Mouse (Mus musculus): Measurements from ENCODE around the gene Ptprn. TPM values are rescaled to one million over a fixed set of nuclear protein-coding genes. Genes with fewer than 3 reads are reported as not detected.
A peak's percentile ranks its signal among the peaks of the same experiment; 100 is the strongest.
"Not testable (repeated sequence)": the region's sequence is repeated elsewhere in the genome, so short reads cannot be mapped to it uniquely, and the experiment has no call there.

The Ptprn gene
- polyA plus RNA-seq, 1 experiment from 2014 or later: 0.54 TPM

GRCm38 (mm10) chr1:75244175-75244826 is 20.0 kb downstream of the Ptprn start:
- Histone ChIP-seq H3K4me2 (replicated peaks; ENCODE audit: low read depth, low read length) (no peak overlapping the region), H3K4me1 (ENCODE audit: insufficient read depth, low read length) (peaks cover 11% of the 10 kb centered on the region), H3K27ac (ENCODE audit: low read length) (no peak overlapping the region), H3K36me3 (ENCODE audit: insufficient read depth, low read length) (peaks cover 24% of the 10 kb centered on the region), H3K4me3 (ENCODE audit: low read length) (no peak overlapping the region), H3K9ac (replicated peaks; ENCODE audit: low read length) (no peak overlapping the region), H3K9me3 (ENCODE audit: low read length) (no peaks in the 10 kb centered on the region), H3K27me3 (ENCODE audit: insufficient read depth, low read length) (no peaks in the 10 kb centered on the region)
- ATAC-seq (ENCODE audit: low FRiP score, low TSS enrichment): peak; percentile 29
- 89% methylated on average over 12 of the region's 12 CpGs for WGBS

GRCm38 (mm10) chr1:75243411-75243810 is 20.9 kb downstream of the Ptprn start:
- ATAC-seq (ENCODE audit: low FRiP score, low TSS enrichment): no peak
- 90% methylated on average over 14 of the region's 14 CpGs for WGBS

GRCm38 (mm10) chr1:75239591-75239990 is 24.7 kb downstream of the Ptprn start:
- no peaks in the 10 kb centered on the region for H3K27me3 ChIP-seq (ENCODE audit: insufficient read depth, low read length)
- WGBS: 83% methylated on average over 10 of the region's 10 CpGs
- ATAC-seq (ENCODE audit: low FRiP score, low TSS enrichment): no peak

More at GRCm38 (mm10) chr1:75243411-75243810, 20.9 kb downstream of the Ptprn start:
- Histone ChIP-seq H3K27ac (ENCODE audit: low read length) (no peak overlapping the region), H3K4me1 (ENCODE audit: insufficient read depth, low read length) (peaks cover 8% of the 10 kb centered on the region), H3K4me2 (replicated peaks; ENCODE audit: low read depth, low read length) (no peak overlapping the region), H3K36me3 (ENCODE audit: insufficient read depth, low read length) (peaks cover 24% of the 10 kb centered on the region), H3K27me3 (ENCODE audit: insufficient read depth, low read length) (no peaks in the 10 kb centered on the region), H3K9me3 (ENCODE audit: low read length) (no peaks in the 10 kb centered on the region), H3K4me3 (ENCODE audit: low read length) (no peak overlapping the region), H3K9ac (replicated peaks; ENCODE audit: low read length) (no peak overlapping the region)

GRCm38 (mm10) chr1:75236117-75237050 is 27.9 kb downstream of the Ptprn start, which contains the start of gene Dnajb2:
Gene Dnajb2, plus strand, starts transcription at chr1:75236406.
- WGBS: under 1% methylated on average over 59 of the region's 64 CpGs

More at GRCm38 (mm10) chr1:75239591-75239990, 24.7 kb downstream of the Ptprn start:
- no peak overlapping the region for H3K4me3 ChIP-seq (ENCODE audit: low read length)
- H3K9me3 ChIP-seq (ENCODE audit: low read length): no peaks in the 10 kb centered on the region
- H3K9ac ChIP-seq (replicated peaks; ENCODE audit: low read length): no peak overlapping the region
- no peak overlapping the region for H3K4me2 ChIP-seq (replicated peaks; ENCODE audit: low read depth, low read length)
- H3K36me3 ChIP-seq (ENCODE audit: insufficient read depth, low read length): peaks cover 24% of the 10 kb centered on the region
- no peak overlapping the region for H3K27ac ChIP-seq (ENCODE audit: low read length)
- peaks cover 10% of the 10 kb centered on the region for H3K4me1 ChIP-seq (ENCODE audit: insufficient read depth, low read length)

GRCm38 (mm10) chr1:75234606-75235005 is 29.7 kb downstream of the Ptprn start:
- no peak for ATAC-seq (ENCODE audit: low FRiP score, low TSS enrichment)
- peaks cover 10% of the 10 kb centered on the region for H3K4me1 ChIP-seq (ENCODE audit: insufficient read depth, low read length)
- H3K4me2 ChIP-seq (replicated peaks; ENCODE audit: low read depth, low read length): 0 out of 2 replicates have a peak overlapping the region, but pooled peaks have one; percentile 4
- 1% methylated on average over 8 of the region's 8 CpGs for WGBS
- no peak overlapping the region for H3K27ac ChIP-seq (ENCODE audit: low read length)
- peak overlapping the region; percentile 5; the same call in 1 of the 2 replicates for H3K9ac ChIP-seq (replicated peaks; ENCODE audit: low read length)
- no peaks in the 10 kb centered on the region for H3K9me3 ChIP-seq (ENCODE audit: low read length)
- no peak overlapping the region for H3K4me3 ChIP-seq (ENCODE audit: low read length)
- no peaks in the 10 kb centered on the region for H3K27me3 ChIP-seq (ENCODE audit: insufficient read depth, low read length)
- peaks cover 2% of the 10 kb centered on the region; the same call in 1 of the 2 replicates for H3K36me3 ChIP-seq (ENCODE audit: insufficient read depth, low read length)

More at GRCm38 (mm10) chr1:75236117-75237050, 27.9 kb downstream of the Ptprn start, which contains the start of gene Dnajb2:
- no peaks in the 10 kb centered on the region for H3K27me3 ChIP-seq (ENCODE audit: insufficient read depth, low read length)
- H3K4me3 ChIP-seq (ENCODE audit: low read length): peak within 1 kb of the TSS; percentile 72
- peak within 1 kb of the TSS; percentile 81 for H3K9ac ChIP-seq (replicated peaks; ENCODE audit: low read length)
- H3K27ac ChIP-seq (ENCODE audit: low read length): peak within 1 kb of the TSS; percentile 86
- H3K4me2 ChIP-seq (replicated peaks; ENCODE audit: low read depth, low read length): peak within 1 kb of the TSS; percentile 93
- ATAC-seq (ENCODE audit: low FRiP score, low TSS enrichment): peak; percentile 96
- H3K4me1 ChIP-seq (ENCODE audit: insufficient read depth, low read length): peaks cover 10% of the 10 kb centered on the region
- peaks cover 10% of the 10 kb centered on the region; the same call in 1 of the 2 replicates for H3K36me3 ChIP-seq (ENCODE audit: insufficient read depth, low read length)
- H3K9me3 ChIP-seq (ENCODE audit: low read length): no peaks in the 10 kb centered on the region

- 66% methylated on average over 4 of the region's 4 CpGs for WGBS
- not testable (repeated sequence) for H3K9me3 ChIP-seq (ENCODE audit: low read length); H3K4me2 ChIP-seq (replicated peaks; ENCODE audit: low read depth, low read length); H3K36me3 ChIP-seq (ENCODE audit: insufficient read depth, low read length); H3K27ac ChIP-seq (ENCODE audit: low read length); H3K4me1 ChIP-seq (ENCODE audit: insufficient read depth, low read length); ATAC-seq (ENCODE audit: low FRiP score, low TSS enrichment); H3K27me3 ChIP-seq (ENCODE audit: insufficient read depth, low read length); H3K9ac ChIP-seq (replicated peaks; ENCODE audit: low read length); H3K4me3 ChIP-seq (ENCODE audit: low read length)
Measured at GRCm38 (mm10) chr1:75232489-75232888, 31.8 kb downstream of the Ptprn start.

GRCm38 (mm10) chr1:75231664-75232152 is 32.6 kb downstream of the Ptprn start, which contains the start of gene A630095N17Rik:
Gene A630095N17Rik, minus strand, starts transcription at chr1:75232102.
- 82% methylated on average over 5 of the region's 5 CpGs for WGBS
- H3K27ac ChIP-seq (ENCODE audit: low read length): no peak within 1 kb of the TSS
- ATAC-seq (ENCODE audit: low FRiP score, low TSS enrichment): no peak

GRCm38 (mm10) chr1:75231224-75231623 is 33.1 kb downstream of the Ptprn start:
- H3K4me1 ChIP-seq (ENCODE audit: insufficient read depth, low read length): peaks cover 4% of the 10 kb centered on the region
- H3K4me2 ChIP-seq (replicated peaks; ENCODE audit: low read depth, low read length): no peak overlapping the region
- no peak overlapping the region for H3K9ac ChIP-seq (replicated peaks; ENCODE audit: low read length)
- H3K27ac ChIP-seq (ENCODE audit: low read length): no peak overlapping the region
- no peaks in the 10 kb centered on the region for H3K9me3 ChIP-seq (ENCODE audit: low read length)
- no peaks in the 10 kb centered on the region for H3K36me3 ChIP-seq (ENCODE audit: insufficient read depth, low read length)
- no peaks in the 10 kb centered on the region for H3K27me3 ChIP-seq (ENCODE audit: insufficient read depth, low read length)
- no peak for ATAC-seq (ENCODE audit: low FRiP score, low TSS enrichment)
- H3K4me3 ChIP-seq (ENCODE audit: low read length): no peak overlapping the region
- 71% methylated on average over 4 of the region's 4 CpGs for WGBS

More at GRCm38 (mm10) chr1:75231664-75232152, 32.6 kb downstream of the Ptprn start, which contains the start of gene A630095N17Rik:
- H3K9me3 ChIP-seq (ENCODE audit: low read length): no peaks in the 10 kb centered on the region
- H3K9ac ChIP-seq (replicated peaks; ENCODE audit: low read length): no peak within 1 kb of the TSS
- no peaks in the 10 kb centered on the region for H3K36me3 ChIP-seq (ENCODE audit: insufficient read depth, low read length)
- H3K27me3 ChIP-seq (ENCODE audit: insufficient read depth, low read length): no peaks in the 10 kb centered on the region
- peaks cover 5% of the 10 kb centered on the region for H3K4me1 ChIP-seq (ENCODE audit: insufficient read depth, low read length)
- H3K4me3 ChIP-seq (ENCODE audit: low read length): no peak within 1 kb of the TSS
- H3K4me2 ChIP-seq (replicated peaks; ENCODE audit: low read depth, low read length): no peak within 1 kb of the TSS

- no peaks in the 10 kb centered on the region for H3K9me3 ChIP-seq (ENCODE audit: low read length)
- H3K4me2 ChIP-seq (replicated peaks; ENCODE audit: low read depth, low read length): no peak overlapping the region
- no peak overlapping the region for H3K9ac ChIP-seq (replicated peaks; ENCODE audit: low read length)
- no peaks in the 10 kb centered on the region for H3K4me1 ChIP-seq (ENCODE audit: insufficient read depth, low read length)
- no peaks in the 10 kb centered on the region for H3K27me3 ChIP-seq (ENCODE audit: insufficient read depth, low read length)
- no peak overlapping the region for H3K4me3 ChIP-seq (ENCODE audit: low read length)
- no peak overlapping the region for H3K27ac ChIP-seq (ENCODE audit: low read length)
- WGBS: 68% methylated on average over 7 of the region's 7 CpGs
- no peak for ATAC-seq (ENCODE audit: low FRiP score, low TSS enrichment)
- no peaks in the 10 kb centered on the region for H3K36me3 ChIP-seq (ENCODE audit: insufficient read depth, low read length)
Measured at GRCm38 (mm10) chr1:75230335-75230994, 33.8 kb downstream of the Ptprn start.
